Mouse (Mus musculus) monocyte, adult 5-6 weeks (primary cell): Measurements from ENCODE around the gene Sesn2. TPM values are rescaled to one million over a fixed set of nuclear protein-coding genes. Genes with fewer than 3 reads are reported as not detected.
"Not testable (repeated sequence)": the region's sequence is repeated elsewhere in the genome, so short reads cannot be mapped to it uniquely, and the experiment has no call there.

Source experiments
- ATAC-seq: fragments of 153-309, 156-312 bp; replicated peaks from 2 replicates; pipeline ENCODE4 v1.8.0; 2017; ENCODE audit warnings: mild to moderate bottlenecking; ENCODE audit not compliant: low TSS enrichment, insufficient number of reproducible peaks, severe bottlenecking, poor library complexity, low FRiP score
- total RNA-seq: library from RNA; stranded (forward); fragments of 200-1000, 200-491, 200-594 nt; gene quantifications from 3 replicates; pipeline ENCODE4 v1.2.3, GENCODE M21; 2017

Sesn2 gene
- total RNA-seq, 1 experiment from 2014 or later = 6.0 TPM

DNA sequence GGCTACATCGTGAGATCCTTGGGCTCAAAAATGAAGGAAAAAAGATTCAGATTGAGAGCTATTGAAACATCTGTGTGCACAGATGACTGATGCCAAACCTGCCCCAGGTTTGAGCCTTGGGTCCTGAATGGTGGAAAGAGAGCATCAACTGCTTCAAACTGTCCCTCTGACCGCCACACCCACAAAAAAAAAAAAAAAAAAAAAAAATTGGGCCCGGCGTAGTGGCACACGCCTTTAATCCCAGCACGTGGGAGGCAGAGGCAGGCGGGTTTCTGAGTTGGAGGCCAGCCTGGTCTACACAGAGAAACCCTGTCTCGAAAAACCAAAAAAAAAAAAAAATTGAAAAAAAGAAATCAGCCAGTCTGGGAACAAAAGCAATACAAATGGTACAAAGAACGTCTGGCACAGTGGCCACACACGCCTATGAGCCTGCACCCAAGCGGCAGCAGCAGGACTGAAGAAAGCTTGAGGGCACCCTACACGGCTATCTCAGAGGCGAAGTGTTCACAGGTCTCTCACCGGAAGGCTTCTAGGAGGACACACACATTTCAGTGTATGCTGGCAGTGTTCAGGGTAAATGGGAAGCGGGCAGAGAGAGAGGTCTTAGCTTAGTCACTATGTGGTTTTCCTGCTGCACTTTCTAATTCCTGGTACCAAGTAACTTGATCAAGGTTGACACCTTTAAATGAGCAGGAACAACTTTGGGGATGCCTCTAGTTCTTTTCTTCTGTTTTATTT, 19.9 kb downstream of the Sesn2 start:
- no peak for ATAC-seq

GRCm38 (mm10) chr4:132488976-132489375, 21.3 kb downstream of the Sesn2 start:
- ATAC-seq = no peak

- no peak for ATAC-seq
These were observed 21.8 kb downstream of the Sesn2 start for GRCm38 (mm10) chr4:132488521-132488920.

DNA sequence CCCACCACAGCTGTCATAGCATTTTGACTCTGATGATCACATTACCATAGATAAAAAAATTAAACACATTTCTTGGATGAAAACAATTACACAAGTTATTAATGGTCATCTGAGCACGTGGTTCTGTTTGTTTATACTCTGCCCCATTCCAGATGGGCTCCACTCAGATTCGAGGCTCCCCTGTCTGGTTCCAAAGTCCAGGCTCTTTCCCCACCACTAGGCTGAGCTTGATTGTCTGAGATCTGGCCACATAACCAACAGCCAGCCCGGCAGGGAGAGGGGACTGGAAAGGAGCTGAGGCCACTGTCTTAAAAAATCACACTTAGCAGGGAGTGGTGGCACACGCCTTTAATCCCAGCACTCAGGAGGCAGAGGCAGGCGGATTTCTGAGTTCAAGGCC, 25.5 kb downstream of the Sesn2 start:
- no peak for ATAC-seq

DNA sequence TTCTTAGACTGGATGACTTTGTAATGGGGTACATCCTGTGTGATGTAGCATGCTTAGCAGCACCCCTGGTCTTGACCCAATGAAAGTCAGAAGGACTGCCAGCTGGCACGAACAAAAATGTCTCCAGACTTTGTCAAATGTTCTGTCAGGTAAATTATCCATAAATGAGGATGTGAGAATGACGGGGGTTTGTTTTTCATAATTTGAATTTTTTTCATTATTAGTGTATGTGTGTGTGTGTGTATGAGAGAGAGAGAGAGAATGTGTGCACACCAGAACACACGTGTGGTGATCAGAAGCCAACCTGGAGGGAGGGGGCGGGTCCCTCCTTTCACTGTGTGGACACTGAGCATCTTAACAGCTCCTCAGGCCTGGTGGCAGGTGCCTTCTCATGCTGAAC, 26.1 kb downstream of the Sesn2 start:
- no peak for ATAC-seq

DNA sequence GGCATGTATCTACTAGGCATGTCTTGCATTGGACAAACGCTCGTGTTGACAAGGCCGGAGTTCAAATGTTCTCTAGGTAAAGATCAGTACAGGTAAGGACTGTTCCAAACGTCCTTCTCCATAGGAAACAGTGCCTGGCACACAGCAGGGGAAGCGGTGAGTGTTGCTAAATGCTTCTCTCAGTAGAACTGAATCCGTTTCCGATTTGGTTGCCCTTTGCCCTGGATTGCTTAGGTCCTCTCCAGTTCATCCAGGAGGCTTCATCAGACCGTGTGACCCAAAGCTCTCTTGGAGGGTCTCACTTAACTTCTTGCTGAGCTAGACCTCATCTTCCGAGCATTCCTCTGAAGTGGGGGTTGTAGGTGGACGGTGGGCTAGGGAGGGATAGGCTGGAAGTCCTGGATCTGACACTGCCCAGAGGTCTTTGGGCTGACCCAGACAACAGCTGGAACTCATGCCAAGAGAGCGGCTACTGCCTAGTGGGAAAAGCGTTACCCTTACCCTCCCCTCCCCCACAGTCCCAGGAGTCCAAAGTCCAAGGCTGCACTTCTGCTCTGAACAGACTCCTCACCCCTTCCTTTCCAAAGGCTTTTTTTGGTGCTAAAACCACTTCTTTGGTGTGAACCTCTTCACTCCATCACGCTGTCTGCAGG, 27.2 kb downstream of the Sesn2 start:
- ATAC-seq = no peak

- not testable (repeated sequence) for ATAC-seq
These were observed 28.2 kb downstream of the Sesn2 start for GRCm38 (mm10) chr4:132482104-132482503.

DNA sequence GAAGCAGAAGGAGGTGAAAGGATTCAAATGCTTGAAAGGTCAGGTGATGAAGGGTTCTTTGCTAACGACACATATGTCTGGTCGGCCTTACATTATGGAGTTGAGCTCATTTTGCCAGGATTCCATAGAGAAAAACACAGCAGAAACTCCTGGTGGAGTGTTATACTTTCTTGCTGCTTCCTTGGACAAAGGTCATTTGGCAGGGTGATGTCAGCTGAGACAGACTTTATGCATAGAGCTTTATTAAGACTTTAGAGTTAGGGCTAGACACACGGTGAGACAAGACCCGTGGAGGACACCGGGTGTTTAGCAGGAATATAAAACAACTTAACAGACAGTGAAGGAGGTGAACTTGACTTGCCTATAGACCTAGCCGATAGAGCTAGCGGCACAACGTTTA, 32.5 kb downstream of the Sesn2 start:
- no peak for ATAC-seq

- peak; percentile 83 for ATAC-seq
These were observed 34.1 kb downstream of the Sesn2 start for GRCm38 (mm10) chr4:132475895-132476878.

GRCm38 (mm10) chr4:132474631-132475030, 35.7 kb downstream of the Sesn2 start:
- peak; percentile 75 for ATAC-seq

DNA sequence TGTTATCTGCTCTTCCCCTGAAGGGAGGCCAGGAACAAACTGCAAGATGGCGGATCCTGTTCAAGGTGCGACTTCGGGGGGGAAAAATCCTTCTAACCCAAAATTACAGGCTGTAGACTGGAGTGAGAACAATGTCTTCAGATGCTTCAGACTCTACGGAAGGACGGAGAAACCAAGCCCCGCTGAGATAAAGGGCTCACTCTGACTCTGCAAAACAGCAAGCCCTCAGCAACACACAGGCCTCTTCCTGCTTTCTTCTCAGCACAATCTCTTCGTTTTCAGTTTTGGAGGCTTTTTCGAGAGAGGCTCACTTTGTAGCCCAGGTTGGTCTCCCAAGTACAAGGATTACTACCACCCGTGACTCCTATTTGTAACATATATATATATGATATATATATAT, 36.9 kb downstream of the Sesn2 start:
- ATAC-seq = no peak

DNA sequence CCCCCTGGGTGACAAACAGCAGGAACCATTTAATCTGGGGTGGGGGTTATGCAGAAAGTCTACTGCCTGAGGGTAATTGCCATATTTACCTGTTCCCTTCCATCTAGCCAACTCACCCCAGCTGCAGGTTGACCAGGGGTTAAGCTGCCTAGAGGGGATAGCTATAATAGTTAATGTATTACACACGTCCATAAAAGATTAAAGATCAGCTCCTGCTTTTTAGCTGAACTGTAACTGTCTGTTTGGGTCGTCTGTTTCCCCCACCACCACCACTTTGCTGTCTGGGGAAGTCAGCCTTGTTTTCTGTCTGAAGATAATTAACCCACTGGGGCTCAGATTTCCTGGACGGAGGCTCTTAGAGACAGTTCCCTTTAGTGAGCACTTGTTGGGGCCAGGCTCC, 40.4 kb downstream of the Sesn2 start:
- no peak for ATAC-seq

GRCm38 (mm10) chr4:132464255-132464613, 46.1 kb downstream of the Sesn2 start:
- no peak; the same call in 1 of the 2 replicates for ATAC-seq

DNA sequence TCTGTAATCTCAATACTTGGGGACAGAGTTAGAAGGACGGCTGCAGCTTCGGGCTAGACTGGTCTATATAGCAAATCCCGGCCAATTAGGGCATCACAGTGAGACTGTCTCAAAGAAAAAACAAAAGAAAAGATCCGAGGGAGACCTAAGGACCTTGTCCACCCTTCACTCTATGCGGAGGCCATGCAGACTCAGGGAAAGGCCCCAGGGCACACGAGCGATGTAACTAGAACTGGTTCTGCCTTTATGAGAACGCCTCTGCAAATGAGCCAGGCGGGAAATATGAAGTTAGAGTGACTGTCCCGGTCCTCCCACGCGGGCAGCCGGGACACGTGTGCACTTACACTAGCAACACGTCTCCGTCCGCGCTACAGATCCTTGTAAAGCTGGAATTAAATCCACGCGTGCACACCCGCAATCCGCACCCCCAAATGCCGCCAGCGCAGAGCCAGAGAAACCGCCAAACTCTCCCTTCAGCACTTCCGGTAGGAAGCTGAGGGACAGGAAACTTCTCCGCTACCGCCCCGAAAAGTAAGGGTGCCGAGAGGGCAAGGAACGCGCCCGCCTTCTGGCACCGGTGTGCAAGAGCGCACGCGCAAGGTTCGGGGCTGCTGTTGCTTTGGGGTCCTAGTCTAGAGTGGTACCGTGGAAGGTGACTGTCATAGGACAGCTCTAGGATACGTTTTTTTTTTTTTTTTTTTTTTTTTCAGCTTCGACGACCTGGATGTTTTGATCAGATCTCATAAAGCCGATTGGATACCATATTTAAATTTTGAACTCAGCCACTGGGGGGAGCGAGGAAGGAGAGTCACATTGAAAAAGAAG, 46.7 kb downstream of the Sesn2 start, which contains the start of gene Med18:
Med18 (minus strand) TSS at position 492 of the 825 bp plus-strand sequence.
- peak; percentile 96 for ATAC-seq

GRCm38 (mm10) chr4:132462836-132463235, 47.5 kb downstream of the Sesn2 start:
- ATAC-seq = no peak

GRCm38 (mm10) chr4:132460225-132460624, 50.1 kb downstream of the Sesn2 start:
- ATAC-seq = no peak

GRCm38 (mm10) chr4:132455561-132455960, 54.7 kb downstream of the Sesn2 start:
- ATAC-seq = no peak

DNA sequence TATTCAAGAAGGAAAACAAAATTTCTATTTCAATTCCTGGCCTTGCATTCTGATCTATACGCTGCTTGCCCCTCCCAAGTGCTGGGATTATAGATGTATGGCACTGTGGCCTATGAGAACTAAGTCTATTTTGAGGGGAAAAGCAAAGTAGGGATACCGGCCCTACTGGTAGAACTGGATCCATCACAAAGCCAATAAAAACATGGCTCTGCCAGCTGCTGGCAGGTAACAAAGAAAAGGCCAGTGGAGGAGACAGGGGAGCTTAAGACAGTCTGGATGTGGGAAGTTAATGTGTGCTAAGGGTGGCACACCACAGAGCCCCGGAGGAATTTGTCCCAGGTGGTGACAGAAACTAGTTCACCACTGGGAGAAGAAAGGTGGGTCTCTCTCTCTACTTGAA, 55.2 kb downstream of the Sesn2 start:
- ATAC-seq = no peak
